ENCODE assay signal across 28 mouse cellular contexts in genomic region chr17:24932431-24932830, GRCm38 (mm10). TPM values are rescaled to one million over a fixed set of nuclear protein-coding genes. Genes with fewer than 3 reads are reported as not detected.
DNase-seq lines count a peak whose midpoint lies in the region; ATAC-seq and TF ChIP-seq lines count a peak whose summit lies in the region.
"Had no signal": no experiment of that assay in that cellular context is flagged by ENCODE, and none has a peak within 500 bp of the region (broad histone marks: within the 10 kb centered on the region; RNA-seq: fewer than 3 reads in every experiment).

No protein-coding gene starts in this region.

- TF ChIP-seq POLR2A in kidney, adult 2 months (IDR thresholded peaks at IDR 0.05; ENCODE audit: low read depth, low read length): no peak

- H3K4me3 ChIP-seq in kidney, adult 2 months (ENCODE audit: insufficient read depth, low read depth, low read length): no peak overlapping the region
- no peak overlapping the region for H3K4me3 ChIP-seq in intestine, embryonic 16.5 days (ENCODE audit: low read length)
- H3K4me3 ChIP-seq: embryonic facial prominence, embryonic 10.5 days; embryonic facial prominence, embryonic 13.5 days; erythroblast, embryonic 14.5 days; forebrain, embryonic 12.5 days; forebrain, embryonic 15.5 days; heart, embryonic 12.5 days; heart, embryonic 15.5 days; hindbrain, embryonic 10.5 days had no signal

- no peak overlapping the region for H3K4me2 ChIP-seq in intestine, embryonic 16.5 days (ENCODE audit: low read depth, low read length)
- H3K4me2 ChIP-seq: embryonic facial prominence, embryonic 13.5 days; forebrain, embryonic 12.5 days; forebrain, embryonic 15.5 days; heart, embryonic 12.5 days; heart, embryonic 15.5 days; hindbrain, embryonic 14.5 days had no signal

- 71% methylated on average over 4 of the region's 4 CpGs for WGBS in kidney, adult 2 months
- WGBS in intestine, embryonic 16.5 days: 90% methylated on average over 4 of the region's 4 CpGs

- no peak for ATAC-seq in intestine, embryonic 16.5 days
- ATAC-seq: CD4-positive, CD25-positive, alpha-beta regulatory T cell, adult 4 months; forebrain, embryonic 15.5 days; hindbrain, postnatal 0 days had no signal

- no peak overlapping the region for H3K9ac ChIP-seq in intestine, embryonic 16.5 days (ENCODE audit: low read depth, low read length)
- H3K9ac ChIP-seq: embryonic facial prominence, embryonic 13.5 days; forebrain, embryonic 12.5 days; forebrain, embryonic 15.5 days; heart, embryonic 12.5 days; heart, embryonic 15.5 days; hindbrain, embryonic 14.5 days had no signal

- no peak overlapping the region for H3K27ac ChIP-seq in kidney, adult 2 months (ENCODE audit: insufficient read depth, low read depth, low read length)
- no peak overlapping the region for H3K27ac ChIP-seq in intestine, embryonic 16.5 days (ENCODE audit: low read length)
- H3K27ac ChIP-seq: embryonic facial prominence, embryonic 10.5 days; embryonic facial prominence, embryonic 13.5 days; forebrain, embryonic 12.5 days; forebrain, embryonic 15.5 days; heart, embryonic 15.5 days; hindbrain, embryonic 10.5 days; hindbrain, embryonic 14.5 days; hindbrain, postnatal 0 days had no signal

- H3K36me3 ChIP-seq in kidney, adult 2 months (ENCODE audit: control insufficient read depth, insufficient read depth, low read length): peaks cover 2% of the 10 kb centered on the region
- H3K36me3 ChIP-seq in intestine, embryonic 16.5 days (ENCODE audit: control insufficient read depth, insufficient read depth, low read length): no peaks in the 10 kb centered on the region

- no peaks in the 10 kb centered on the region for H3K9me3 ChIP-seq in intestine, embryonic 16.5 days (ENCODE audit: control insufficient read depth, low read length)
- H3K9me3 ChIP-seq: embryonic facial prominence, embryonic 10.5 days; embryonic facial prominence, embryonic 13.5 days; forebrain, embryonic 12.5 days; forebrain, embryonic 15.5 days; heart, embryonic 12.5 days; heart, embryonic 15.5 days; hindbrain, embryonic 10.5 days had no signal

- H3K27me3 ChIP-seq in kidney, adult 2 months (replicated peaks; ENCODE audit: control insufficient read depth, insufficient read depth, low read length): no peaks in the 10 kb centered on the region
- H3K27me3 ChIP-seq in intestine, embryonic 16.5 days (replicated peaks; ENCODE audit: control insufficient read depth, insufficient read depth, low read length): no peaks in the 10 kb centered on the region
- H3K27me3 ChIP-seq: embryonic facial prominence, embryonic 13.5 days; forebrain, embryonic 12.5 days; forebrain, embryonic 15.5 days; heart, embryonic 12.5 days; heart, embryonic 15.5 days had no signal

- no peak for TF ChIP-seq CTCF in kidney, adult 2 months (conservative IDR thresholded peaks at IDR 0.05; ENCODE audit: insufficient read depth, insufficient read length, low read depth, low read length)

- peak; percentile 82 for DNase-seq in kidney, adult 2 months
- DNase-seq in kidney, adult 18-20 months: no peak
- peak; percentile 33 to 52 for DNase-seq in kidney, postnatal 36 days
- no peak for DNase-seq in kidney, postnatal 10 days
- peak; percentile 11 for DNase-seq in 3T3-L1 (ENCODE audit: low read depth, low spot score)
- DNase-seq: adrenal gland, adult 8-10 months; adrenal gland, postnatal 25 days; cerebellum, adult 11-12 months; cerebellum, adult 8-10 months; cerebellum, postnatal 10 days; cerebellum, postnatal 36 days; embryo, embryonic 11 days; gastrocnemius, postnatal 25 days; heart, adult 18-20 months; heart, postnatal 10 days; heart, postnatal 36 days had no signal

- peaks cover 17% of the 10 kb centered on the region for H3K4me1 ChIP-seq in kidney, adult 2 months (ENCODE audit: control insufficient read depth, insufficient read depth, low read length)
- peaks cover 15% of the 10 kb centered on the region for H3K4me1 ChIP-seq in intestine, embryonic 16.5 days (ENCODE audit: control insufficient read depth, insufficient read depth, low read length)

RNA-seq across cellular contexts. Expression of gene Mapk8ip3, which starts 4.3 kb away (rescaled TPM):
- polyA plus RNA-seq in kidney, adult 2 months (2012; rRNA removed): 58.1 and 69.1 TPM in 2 replicates
- 20.2 and 21.8 TPM in 2 replicates for polyA plus RNA-seq in intestine, embryonic 16.5 days (2015; fragmentation: Nextera tagmentation; extraction: Ambion mirVana)

RNA-seq across cellular contexts. Expression of gene Jpt2, which starts 28.1 kb away (rescaled TPM):
- polyA plus RNA-seq in kidney, adult 2 months (2012; rRNA removed): 23.8 and 31.0 TPM in 2 replicates
- polyA plus RNA-seq in intestine, embryonic 16.5 days (2015; fragmentation: Nextera tagmentation; extraction: Ambion mirVana): 146 and 163 TPM in 2 replicates

RNA-seq across cellular contexts. Expression of gene Nme3, which starts 36.1 kb away (rescaled TPM):
- 112 and 115 TPM in 2 replicates for polyA plus RNA-seq in kidney, adult 2 months (2012; rRNA removed)
- polyA plus RNA-seq in intestine, embryonic 16.5 days (2015; fragmentation: Nextera tagmentation; extraction: Ambion mirVana): 76.8 and 77.1 TPM in 2 replicates

RNA-seq across cellular contexts. Expression of gene Mrps34, which starts 37.5 kb away (rescaled TPM):
- 162 and 199 TPM in 2 replicates for polyA plus RNA-seq in kidney, adult 2 months (2012; rRNA removed)
- polyA plus RNA-seq in intestine, embryonic 16.5 days (2015; fragmentation: Nextera tagmentation; extraction: Ambion mirVana): 121 and 129 TPM in 2 replicates

RNA-seq across cellular contexts. Expression of gene Eme2, which starts 37.5 kb away (rescaled TPM):
- 32.2 and 40.7 TPM in 2 replicates for polyA plus RNA-seq in kidney, adult 2 months (2012; rRNA removed)
- 28.3 and 33.0 TPM in 2 replicates for polyA plus RNA-seq in intestine, embryonic 16.5 days (2015; fragmentation: Nextera tagmentation; extraction: Ambion mirVana)

Comparison
In these comparisons a context has a peak if more than half of its experiments do, and no peak if none do; other contexts are left out.
1. DNase-seq: peak in kidney, adult 2 months (single experiment), kidney, postnatal 36 days (2 of 2) and 3T3-L1 (single experiment); none in kidney, adult 18-20 months (single experiment) and kidney, postnatal 10 days (single experiment).